Mouse (Mus musculus): ENCODE measurements at regions not wholly inside any gene's neighbourhood (a gene's known extent, or its start where the extent isn't known, plus 50 kb on each side); places are given as distances from the start of the nearest gene placed in this dataset.

DNA sequence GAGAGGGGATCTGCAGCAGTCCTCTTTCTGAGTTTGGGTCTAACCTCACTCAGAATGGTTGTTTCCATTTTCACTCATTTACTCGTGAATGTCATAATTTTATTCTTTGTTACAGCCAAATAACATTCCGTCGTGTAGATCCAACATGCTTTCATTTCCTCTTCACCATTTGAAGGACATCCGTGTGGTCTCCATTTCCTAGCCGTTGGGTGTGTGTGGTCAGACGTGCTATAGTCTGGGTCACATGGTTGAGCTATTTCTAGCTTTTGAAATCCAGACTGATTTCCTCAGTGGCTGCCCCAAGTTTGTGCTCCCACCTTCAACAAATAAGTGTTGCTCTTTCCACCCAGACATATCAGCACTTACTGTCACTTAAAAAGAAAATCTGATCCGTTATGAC is 111.9 kb upstream of the Gjb5 start:
- no peaks in the 10 kb centered on the region for H3K9me3 ChIP-seq (ENCODE audit: control insufficient read depth, insufficient read depth, low read depth, low read length)
- H3K27ac ChIP-seq (ENCODE audit: insufficient read depth, low read depth, low read length, poor library complexity, severe bottlenecking), result no peak overlapping the region
- no peak for TF ChIP-seq HCFC1 (IDR thresholded peaks at IDR 0.05; ENCODE audit: borderline replicate concordance, insufficient read depth, low read length)
- no peak for TF ChIP-seq CHD2 (IDR thresholded peaks at IDR 0.05; ENCODE audit: low read depth, low read length)
- TF ChIP-seq MAFK (IDR thresholded peaks at IDR 0.05; ENCODE audit: insufficient read depth, low read depth, low read length), result no peak
- no peak for TF ChIP-seq ZNF384 (IDR thresholded peaks at IDR 0.05; ENCODE audit: low read depth, low read length)
- no peak for TF ChIP-seq ZC3H11A (IDR thresholded peaks at IDR 0.05; ENCODE audit: borderline replicate concordance, low read depth, low read length)
- DNase-seq (ENCODE audit: low read depth, low spot score), result no peak
- in situ Hi-C loops (cut with MboI; ENCODE audit: low sequenced_read_pairs in 2 of 2, unreplicated experiment in 2 of 2), result no loop called here
- no peak overlapping the region for H3K9ac ChIP-seq (ENCODE audit: insufficient read depth, low read depth, low read length, poor library complexity, severe bottlenecking)
- H3K4me1 ChIP-seq (ENCODE audit: control insufficient read depth in 2 of 2, insufficient read depth in 2 of 2, low read length in 2 of 2, poor library complexity in 1 of 2), result peaks cover 0 to 2% of the 10 kb centered on the region in 2 experiments; a peak in 1 of 4 replicates
- no peaks in the 10 kb centered on the region for H3K36me3 ChIP-seq (ENCODE audit: control insufficient read depth, insufficient read depth, low read length, poor library complexity, severe bottlenecking)
- H3K4me3 ChIP-seq (ENCODE audit: insufficient read depth in 1 of 2, low read depth in 1 of 2, low read length in 2 of 2, poor library complexity in 1 of 2, severe bottlenecking in 1 of 2), result no peak overlapping the region

- Histone ChIP-seq H3K9me3 (ENCODE audit: control insufficient read depth, insufficient read depth, low read depth, low read length) (no peaks in the 10 kb centered on the region), H3K36me3 (ENCODE audit: control insufficient read depth, insufficient read depth, low read length, poor library complexity, severe bottlenecking) (no peaks in the 10 kb centered on the region)
Measured at GRCm38 (mm10) chr4:127454511-127455119, 96.6 kb upstream of the Gjb5 start.

GRCm38 (mm10) chr4:127452081-127452480 is 94.1 kb upstream of the Gjb5 start:
- no peak overlapping the region for H3K27ac ChIP-seq (ENCODE audit: insufficient read depth, low read depth, low read length, poor library complexity, severe bottlenecking)
- TF ChIP-seq MAFK (IDR thresholded peaks at IDR 0.05; ENCODE audit: insufficient read depth, low read depth, low read length) (no peak), ZC3H11A (IDR thresholded peaks at IDR 0.05; ENCODE audit: borderline replicate concordance, low read depth, low read length) (no peak), HCFC1 (IDR thresholded peaks at IDR 0.05; ENCODE audit: borderline replicate concordance, insufficient read depth, low read length) (no peak), CHD2 (IDR thresholded peaks at IDR 0.05; ENCODE audit: low read depth, low read length) (no peak), ZNF384 (IDR thresholded peaks at IDR 0.05; ENCODE audit: low read depth, low read length) (no peak)
- no peak overlapping the region for H3K9ac ChIP-seq (ENCODE audit: insufficient read depth, low read depth, low read length, poor library complexity, severe bottlenecking)
- no peaks in the 10 kb centered on the region for H3K4me1 ChIP-seq (ENCODE audit: control insufficient read depth in 2 of 2, insufficient read depth in 2 of 2, low read length in 2 of 2, poor library complexity in 1 of 2)
- no peaks in the 10 kb centered on the region for H3K36me3 ChIP-seq (ENCODE audit: control insufficient read depth, insufficient read depth, low read length, poor library complexity, severe bottlenecking)
- H3K9me3 ChIP-seq (ENCODE audit: control insufficient read depth, insufficient read depth, low read depth, low read length), result no peaks in the 10 kb centered on the region
- H3K4me3 ChIP-seq (ENCODE audit: insufficient read depth in 1 of 2, low read depth in 1 of 2, low read length in 2 of 2, poor library complexity in 1 of 2, severe bottlenecking in 1 of 2), result no peak overlapping the region
- in situ Hi-C loops (cut with MboI; ENCODE audit: low sequenced_read_pairs in 2 of 2, unreplicated experiment in 2 of 2), result no loop called here
- DNase-seq (ENCODE audit: low read depth, low spot score), result no peak

More at GRCm38 (mm10) chr4:127454511-127455119, 96.6 kb upstream of the Gjb5 start:
- Histone ChIP-seq H3K4me3 (ENCODE audit: insufficient read depth in 1 of 2, low read depth in 1 of 2, low read length in 2 of 2, poor library complexity in 1 of 2, severe bottlenecking in 1 of 2) (no peak overlapping the region), H3K27ac (ENCODE audit: insufficient read depth, low read depth, low read length, poor library complexity, severe bottlenecking) (no peak overlapping the region), H3K4me1 (ENCODE audit: control insufficient read depth in 2 of 2, insufficient read depth in 2 of 2, low read length in 2 of 2, poor library complexity in 1 of 2) (no peaks in the 10 kb centered on the region), H3K9ac (ENCODE audit: insufficient read depth, low read depth, low read length, poor library complexity, severe bottlenecking) (no peak overlapping the region)
- in situ Hi-C loops (cut with MboI; ENCODE audit: low sequenced_read_pairs in 2 of 2, unreplicated experiment in 2 of 2), result no loop called here
- TF ChIP-seq ZC3H11A (IDR thresholded peaks at IDR 0.05; ENCODE audit: borderline replicate concordance, low read depth, low read length) (no peak), MAFK (IDR thresholded peaks at IDR 0.05; ENCODE audit: insufficient read depth, low read depth, low read length) (no peak), ZNF384 (IDR thresholded peaks at IDR 0.05; ENCODE audit: low read depth, low read length) (no peak), CHD2 (IDR thresholded peaks at IDR 0.05; ENCODE audit: low read depth, low read length) (no peak), HCFC1 (IDR thresholded peaks at IDR 0.05; ENCODE audit: borderline replicate concordance, insufficient read depth, low read length) (no peak)
- DNase-seq (ENCODE audit: low read depth, low spot score), result no peak

GRCm38 (mm10) chr4:127445300-127445699 is 87.3 kb upstream of the Gjb5 start:
- Histone ChIP-seq H3K9ac (ENCODE audit: insufficient read depth, low read depth, low read length, poor library complexity, severe bottlenecking) (no peak overlapping the region), H3K4me3 (ENCODE audit: insufficient read depth in 1 of 2, low read depth in 1 of 2, low read length in 2 of 2, poor library complexity in 1 of 2, severe bottlenecking in 1 of 2) (no peak overlapping the region), H3K36me3 (ENCODE audit: control insufficient read depth, insufficient read depth, low read length, poor library complexity, severe bottlenecking) (no peaks in the 10 kb centered on the region), H3K27ac (ENCODE audit: insufficient read depth, low read depth, low read length, poor library complexity, severe bottlenecking) (no peak overlapping the region), H3K9me3 (ENCODE audit: control insufficient read depth, insufficient read depth, low read depth, low read length) (no peaks in the 10 kb centered on the region), H3K4me1 (ENCODE audit: control insufficient read depth in 2 of 2, insufficient read depth in 2 of 2, low read length in 2 of 2, poor library complexity in 1 of 2) (peaks cover 0 to 6% of the 10 kb centered on the region in 2 experiments; a peak in 2 of 4 replicates)
- DNase-seq (ENCODE audit: low read depth, low spot score), result no peak
- in situ Hi-C loops (cut with MboI; ENCODE audit: low sequenced_read_pairs in 2 of 2, unreplicated experiment in 2 of 2), result no loop called here
- no peak for TF ChIP-seq ZC3H11A (IDR thresholded peaks at IDR 0.05; ENCODE audit: borderline replicate concordance, low read depth, low read length)
- no peak for TF ChIP-seq CHD2 (IDR thresholded peaks at IDR 0.05; ENCODE audit: low read depth, low read length)
- TF ChIP-seq ZNF384 (IDR thresholded peaks at IDR 0.05; ENCODE audit: low read depth, low read length), result no peak
- TF ChIP-seq MAFK (IDR thresholded peaks at IDR 0.05; ENCODE audit: insufficient read depth, low read depth, low read length), result no peak
- no peak for TF ChIP-seq HCFC1 (IDR thresholded peaks at IDR 0.05; ENCODE audit: borderline replicate concordance, insufficient read depth, low read length)
